Mouse (Mus musculus): ENCODE data around the gene Mcat. TPM values are rescaled to one million over a fixed set of nuclear protein-coding genes. Genes with fewer than 3 reads are reported as not detected.
A peak's percentile ranks its signal among the peaks of the same experiment; 100 is the strongest.

Gene Mcat
- polyA plus RNA-seq, 1 experiment = 29.6 TPM

- H3K27ac ChIP-seq (replicated peaks; ENCODE audit: low read depth, low read length) = no peak overlapping the region
- peaks cover 12% of the 10 kb centered on the region; the same call in 1 of the 2 replicates for H3K4me1 ChIP-seq (ENCODE audit: control insufficient read depth, insufficient read depth, insufficient read length, low read length)
- H3K4me3 ChIP-seq (ENCODE audit: insufficient read depth, low read depth, low read length) = no peak overlapping the region
Observed at GRCm38 (mm10) chr15:83592260-83593188, 28.9 kb upstream of the Mcat start.

- Histone ChIP-seq H3K27ac (replicated peaks; ENCODE audit: low read depth, low read length) (no peak overlapping the region), H3K4me1 (ENCODE audit: control insufficient read depth, insufficient read depth, insufficient read length, low read length) (peaks cover 12% of the 10 kb centered on the region; the same call in 1 of the 2 replicates), H3K4me3 (ENCODE audit: insufficient read depth, low read depth, low read length) (no peak overlapping the region)
Observed at GRCm38 (mm10) chr15:83591758-83592157, 28.2 kb upstream of the Mcat start.

- H3K4me3 ChIP-seq (ENCODE audit: insufficient read depth, low read depth, low read length) = no peak overlapping the region
- no peak overlapping the region for H3K27ac ChIP-seq (replicated peaks; ENCODE audit: low read depth, low read length)
- peaks cover 12% of the 10 kb centered on the region; the same call in 1 of the 2 replicates for H3K4me1 ChIP-seq (ENCODE audit: control insufficient read depth, insufficient read depth, insufficient read length, low read length)
Observed at GRCm38 (mm10) chr15:83590841-83591240, 27.3 kb upstream of the Mcat start.

GRCm38 (mm10) chr15:83584741-83585220 is 21.2 kb upstream of the Mcat start:
- Histone ChIP-seq H3K27ac (replicated peaks; ENCODE audit: low read depth, low read length) (no peak overlapping the region), H3K4me1 (ENCODE audit: control insufficient read depth, insufficient read depth, insufficient read length, low read length) (no peaks in the 10 kb centered on the region), H3K4me3 (ENCODE audit: insufficient read depth, low read depth, low read length) (no peak overlapping the region)

GRCm38 (mm10) chr15:83583419-83584156 is 20.0 kb upstream of the Mcat start:
- no peak overlapping the region for H3K4me3 ChIP-seq (ENCODE audit: insufficient read depth, low read depth, low read length)
- no peak overlapping the region for H3K27ac ChIP-seq (replicated peaks; ENCODE audit: low read depth, low read length)
- H3K4me1 ChIP-seq (ENCODE audit: control insufficient read depth, insufficient read depth, insufficient read length, low read length) = no peaks in the 10 kb centered on the region

GRCm38 (mm10) chr15:83582931-83583330 is 19.3 kb upstream of the Mcat start:
- no peak overlapping the region for H3K27ac ChIP-seq (replicated peaks; ENCODE audit: low read depth, low read length)
- H3K4me1 ChIP-seq (ENCODE audit: control insufficient read depth, insufficient read depth, insufficient read length, low read length) = no peaks in the 10 kb centered on the region
- H3K4me3 ChIP-seq (ENCODE audit: insufficient read depth, low read depth, low read length) = no peak overlapping the region

GRCm38 (mm10) chr15:83576651-83577050 is 13.1 kb upstream of the Mcat start:
- Histone ChIP-seq H3K4me1 (ENCODE audit: control insufficient read depth, insufficient read depth, insufficient read length, low read length) (no peaks in the 10 kb centered on the region), H3K4me3 (ENCODE audit: insufficient read depth, low read depth, low read length) (no peak overlapping the region), H3K27ac (replicated peaks; ENCODE audit: low read depth, low read length) (no peak overlapping the region)

- Histone ChIP-seq H3K27ac (replicated peaks; ENCODE audit: low read depth, low read length) (no peak overlapping the region), H3K4me1 (ENCODE audit: control insufficient read depth, insufficient read depth, insufficient read length, low read length) (peaks cover 9% of the 10 kb centered on the region), H3K4me3 (ENCODE audit: insufficient read depth, low read depth, low read length) (no peak overlapping the region)
Observed at GRCm38 (mm10) chr15:83575543-83575942, 12.0 kb upstream of the Mcat start.

- H3K4me1 ChIP-seq (ENCODE audit: control insufficient read depth, insufficient read depth, insufficient read length, low read length) = peaks cover 11% of the 10 kb centered on the region
- no peak overlapping the region for H3K27ac ChIP-seq (replicated peaks; ENCODE audit: low read depth, low read length)
- no peak overlapping the region for H3K4me3 ChIP-seq (ENCODE audit: insufficient read depth, low read depth, low read length)
Observed at GRCm38 (mm10) chr15:83574731-83575351, 11.3 kb upstream of the Mcat start.

GRCm38 (mm10) chr15:83573606-83574005 is 10.0 kb upstream of the Mcat start:
- H3K27ac ChIP-seq (replicated peaks; ENCODE audit: low read depth, low read length) = no peak overlapping the region
- H3K4me1 ChIP-seq (ENCODE audit: control insufficient read depth, insufficient read depth, insufficient read length, low read length) = peaks cover 11% of the 10 kb centered on the region
- no peak overlapping the region for H3K4me3 ChIP-seq (ENCODE audit: insufficient read depth, low read depth, low read length)

- Histone ChIP-seq H3K27ac (replicated peaks; ENCODE audit: low read depth, low read length) (peak overlapping the region; percentile 52), H3K4me1 (ENCODE audit: control insufficient read depth, insufficient read depth, insufficient read length, low read length) (peaks cover 15% of the 10 kb centered on the region), H3K4me3 (ENCODE audit: insufficient read depth, low read depth, low read length) (no peak overlapping the region)
Observed at GRCm38 (mm10) chr15:83572132-83572531, 8.5 kb upstream of the Mcat start.

GRCm38 (mm10) chr15:83571636-83572035 is 8.0 kb upstream of the Mcat start:
- peaks cover 18% of the 10 kb centered on the region for H3K4me1 ChIP-seq (ENCODE audit: control insufficient read depth, insufficient read depth, insufficient read length, low read length)
- no peak overlapping the region for H3K4me3 ChIP-seq (ENCODE audit: insufficient read depth, low read depth, low read length)
- peak overlapping the region; percentile 52 for H3K27ac ChIP-seq (replicated peaks; ENCODE audit: low read depth, low read length)

- Histone ChIP-seq H3K27ac (replicated peaks; ENCODE audit: low read depth, low read length) (no peak overlapping the region; the same call in 1 of the 2 replicates), H3K4me3 (ENCODE audit: insufficient read depth, low read depth, low read length) (no peak overlapping the region), H3K4me1 (ENCODE audit: control insufficient read depth, insufficient read depth, insufficient read length, low read length) (peaks cover 21% of the 10 kb centered on the region)
Observed at GRCm38 (mm10) chr15:83570641-83571040, 7.1 kb upstream of the Mcat start.

- H3K4me1 ChIP-seq (ENCODE audit: control insufficient read depth, insufficient read depth, insufficient read length, low read length) = peaks cover 29% of the 10 kb centered on the region
- H3K27ac ChIP-seq (replicated peaks; ENCODE audit: low read depth, low read length) = no peak overlapping the region
- no peak overlapping the region for H3K4me3 ChIP-seq (ENCODE audit: insufficient read depth, low read depth, low read length)
Observed at GRCm38 (mm10) chr15:83569682-83570081, 6.1 kb upstream of the Mcat start.

- no peak overlapping the region for H3K27ac ChIP-seq (replicated peaks; ENCODE audit: low read depth, low read length)
- H3K4me1 ChIP-seq (ENCODE audit: control insufficient read depth, insufficient read depth, insufficient read length, low read length) = peaks cover 32% of the 10 kb centered on the region
- no peak overlapping the region for H3K4me3 ChIP-seq (ENCODE audit: insufficient read depth, low read depth, low read length)
Observed at GRCm38 (mm10) chr15:83568544-83568943, 5.0 kb upstream of the Mcat start.

Data from brown adipose tissue, adult 24 weeks (tissue).